Mouse (Mus musculus) neural tube, embryonic 15.5 days (tissue): ENCODE measurements around the gene Plxna4. TPM values are rescaled to one million over a fixed set of nuclear protein-coding genes. Genes with fewer than 3 reads are reported as not detected.

ENCODE experiments used
- ATAC-seq: fragments of 200-750 bp; cut with Nextera tagmentation; 2 replicates; pipeline ENCODE4 v1.8.0; 2017; ENCODE audit warnings: mild to moderate bottlenecking, moderate TSS enrichment, moderate library complexity; ENCODE audit not compliant: low FRiP score
- H3K27ac ChIP-seq: fragments of 300-500 bp; sonication (generic); replicated peaks from 2 replicates; pipeline ENCODE4 v1.5.1; 2015; ENCODE audit warnings: mild to moderate bottlenecking, inconsistent platforms
- H3K27me3 ChIP-seq: fragments of 300-500 bp; sonication (generic); replicated peaks from 2 replicates; pipeline ENCODE4 v1.6.1; 2015; ENCODE audit warnings: inconsistent platforms
- H3K36me3 ChIP-seq: fragments of 300-500 bp; sonication (generic); 2 replicates; pipeline ENCODE4 v1.6.1; 2015; ENCODE audit warnings: inconsistent platforms
- H3K4me1 ChIP-seq: fragments of 300-500 bp; sonication (generic); 2 replicates; pipeline ENCODE4 v1.6.1; 2015; ENCODE audit warnings: inconsistent platforms
- H3K4me2 ChIP-seq: fragments of 300-500 bp; sonication (generic); 2 replicates; pipeline ENCODE4 v1.6.1; 2015; ENCODE audit warnings: inconsistent platforms, mild to moderate bottlenecking, moderate library complexity
- H3K4me3 ChIP-seq: fragments of 300-500 bp; sonication (generic); replicated peaks from 2 replicates; pipeline ENCODE4 v1.5.1; 2015; ENCODE audit warnings: mild to moderate bottlenecking, inconsistent platforms
- H3K9ac ChIP-seq: fragments of 300-500 bp; sonication (generic); replicated peaks from 2 replicates; pipeline ENCODE4 v1.6.1; 2015; ENCODE audit warnings: mild to moderate bottlenecking, inconsistent platforms
- H3K9me3 ChIP-seq: fragments of 300-500 bp; sonication (generic); replicated peaks from 2 replicates; pipeline ENCODE4 v1.6.1; 2016; ENCODE audit warnings: inconsistent platforms
- whole genome bisulfite sequencing: fragments of 180-500 bp; shearing (Covaris S2); methylation state at CpG from one replicate; pipeline ENCODE4 v1.1.7; 2015; ENCODE audit warnings: mixed read lengths; 5-methylcytosine and 5-hydroxymethylcytosine counted together
- polyA plus RNA-seq: library from polyadenylated mRNA; unstranded; fragments of >200 nt; fragmentation: Nextera tagmentation; extraction: Ambion mirVana; gene quantifications from 2 replicates; pipeline ENCODE4 v1.2.1, GENCODE M21; 2015

The Plxna4 gene
- polyA plus RNA-seq, 1 experiment from 2014 or later: 14.9 TPM

GRCm38 (mm10) chr6:32540155-32540554, 47.8 kb downstream of the Plxna4 start:
- no peak for ATAC-seq
- H3K4me2 ChIP-seq: no peak overlapping the region
- H3K27me3 ChIP-seq: no peaks in the 10 kb centered on the region
- no peaks in the 10 kb centered on the region for H3K9me3 ChIP-seq
- no peak overlapping the region for H3K4me3 ChIP-seq
- H3K36me3 ChIP-seq: no peaks in the 10 kb centered on the region
- peaks cover 20% of the 10 kb centered on the region; the same call in 1 of the 2 replicates for H3K4me1 ChIP-seq
- H3K27ac ChIP-seq: no peak overlapping the region
- WGBS: 92% methylated on average over 4 of the region's 4 CpGs
- H3K9ac ChIP-seq: no peak overlapping the region

GRCm38 (mm10) chr6:32533962-32534740, 53.8 kb downstream of the Plxna4 start:
- Histone ChIP-seq H3K27me3 (no peaks in the 10 kb centered on the region), H3K27ac (no peak overlapping the region), H3K4me3 (no peak overlapping the region), H3K36me3 (no peaks in the 10 kb centered on the region), H3K9me3 (no peaks in the 10 kb centered on the region), H3K4me1 (peaks cover 15% of the 10 kb centered on the region; the same call in 1 of the 2 replicates), H3K4me2 (no peak overlapping the region), H3K9ac (no peak overlapping the region)
- ATAC-seq: no peak
- WGBS: 73% methylated on average over 3 of the region's 3 CpGs

GRCm38 (mm10) chr6:32528081-32528570, 59.9 kb downstream of the Plxna4 start:
- H3K27ac ChIP-seq: no peak overlapping the region
- WGBS: 81% methylated on average over 8 of the region's 8 CpGs

GRCm38 (mm10) chr6:32527518-32527917, 60.5 kb downstream of the Plxna4 start:
- Histone ChIP-seq H3K4me3 (no peak overlapping the region), H3K9me3 (no peaks in the 10 kb centered on the region), H3K36me3 (no peaks in the 10 kb centered on the region), H3K4me1 (no peaks in the 10 kb centered on the region), H3K27ac (no peak overlapping the region; the same call in 1 of the 2 replicates), H3K27me3 (no peaks in the 10 kb centered on the region), H3K9ac (no peak overlapping the region), H3K4me2 (no peak overlapping the region)
- WGBS: 78% methylated on average over 7 of the region's 7 CpGs
- no peak for ATAC-seq

More at GRCm38 (mm10) chr6:32528081-32528570, 59.9 kb downstream of the Plxna4 start:
- Histone ChIP-seq H3K9ac (no peak overlapping the region), H3K4me1 (no peaks in the 10 kb centered on the region), H3K9me3 (no peaks in the 10 kb centered on the region), H3K4me2 (no peak overlapping the region), H3K36me3 (no peaks in the 10 kb centered on the region), H3K27me3 (no peaks in the 10 kb centered on the region), H3K4me3 (no peak overlapping the region)
- ATAC-seq: no peak

GRCm38 (mm10) chr6:32526762-32527161, 61.2 kb downstream of the Plxna4 start:
- Histone ChIP-seq H3K4me3 (no peak overlapping the region), H3K36me3 (no peaks in the 10 kb centered on the region), H3K27me3 (no peaks in the 10 kb centered on the region), H3K4me1 (no peaks in the 10 kb centered on the region), H3K9me3 (no peaks in the 10 kb centered on the region), H3K4me2 (no peak overlapping the region), H3K27ac (no peak overlapping the region), H3K9ac (no peak overlapping the region)
- 67% methylated on average over 5 of the region's 5 CpGs for WGBS
- ATAC-seq: no peak

- H3K27me3 ChIP-seq: no peaks in the 10 kb centered on the region
- peaks cover 3% of the 10 kb centered on the region; the same call in 1 of the 2 replicates for H3K4me1 ChIP-seq
- no peak overlapping the region for H3K27ac ChIP-seq
- no peaks in the 10 kb centered on the region for H3K9me3 ChIP-seq
- H3K4me2 ChIP-seq: no peak overlapping the region
- 64% methylated on average over 4 of the region's 4 CpGs for WGBS
- H3K9ac ChIP-seq: no peak overlapping the region
- no peak overlapping the region for H3K4me3 ChIP-seq
- peaks cover 16% of the 10 kb centered on the region for H3K36me3 ChIP-seq
- ATAC-seq: no peak
These were observed 67.9 kb downstream of the Plxna4 start for GRCm38 (mm10) chr6:32520097-32520496.

- no peak overlapping the region for H3K27ac ChIP-seq
- peaks cover 3% of the 10 kb centered on the region; the same call in 1 of the 2 replicates for H3K4me1 ChIP-seq
- 91% methylated on average over 3 of the region's 3 CpGs for WGBS
- no peak for ATAC-seq
- peaks cover 16% of the 10 kb centered on the region for H3K36me3 ChIP-seq
- H3K9me3 ChIP-seq: no peaks in the 10 kb centered on the region
- H3K9ac ChIP-seq: no peak overlapping the region
- no peaks in the 10 kb centered on the region for H3K27me3 ChIP-seq
- H3K4me2 ChIP-seq: no peak overlapping the region
- H3K4me3 ChIP-seq: no peak overlapping the region
These were observed 69.4 kb downstream of the Plxna4 start for GRCm38 (mm10) chr6:32518617-32519016.

GRCm38 (mm10) chr6:32514096-32514495, 73.9 kb downstream of the Plxna4 start:
- Histone ChIP-seq H3K4me1 (peaks cover 9% of the 10 kb centered on the region), H3K9me3 (no peaks in the 10 kb centered on the region), H3K4me3 (no peak overlapping the region), H3K27ac (no peak overlapping the region), H3K4me2 (no peak overlapping the region), H3K9ac (no peak overlapping the region), H3K36me3 (peaks cover 20% of the 10 kb centered on the region), H3K27me3 (no peaks in the 10 kb centered on the region)
- 77% methylated on average over 6 of the region's 6 CpGs for WGBS
- ATAC-seq: no peak

- Histone ChIP-seq H3K4me3 (no peak overlapping the region), H3K4me2 (no peak overlapping the region), H3K36me3 (peaks cover 15% of the 10 kb centered on the region), H3K27me3 (no peaks in the 10 kb centered on the region), H3K9ac (no peak overlapping the region), H3K9me3 (no peaks in the 10 kb centered on the region), H3K4me1 (peaks cover 27% of the 10 kb centered on the region), H3K27ac (no peak overlapping the region)
- no peak for ATAC-seq
- 80% methylated on average over 1 of the region's 1 CpGs for WGBS
These were observed 76.0 kb downstream of the Plxna4 start for GRCm38 (mm10) chr6:32512010-32512409.

GRCm38 (mm10) chr6:32510924-32511323, 77.1 kb downstream of the Plxna4 start:
- H3K9me3 ChIP-seq: no peaks in the 10 kb centered on the region
- H3K27ac ChIP-seq: no peak overlapping the region
- H3K36me3 ChIP-seq: 0 out of 2 replicates have a peak, but pooled peaks cover 4% of the 10 kb centered on the region
- WGBS: 89% methylated on average over 7 of the region's 7 CpGs
- H3K9ac ChIP-seq: no peak overlapping the region
- no peak for ATAC-seq
- H3K4me3 ChIP-seq: no peak overlapping the region
- no peak overlapping the region for H3K4me2 ChIP-seq
- peaks cover 27% of the 10 kb centered on the region for H3K4me1 ChIP-seq
- H3K27me3 ChIP-seq: no peaks in the 10 kb centered on the region

- no peak overlapping the region for H3K27ac ChIP-seq
- 0 out of 2 replicates have a peak, but pooled peaks cover 4% of the 10 kb centered on the region for H3K36me3 ChIP-seq
- H3K27me3 ChIP-seq: no peaks in the 10 kb centered on the region
- no peaks in the 10 kb centered on the region for H3K9me3 ChIP-seq
- no peak overlapping the region for H3K4me3 ChIP-seq
- ATAC-seq: no peak
- no peak overlapping the region for H3K9ac ChIP-seq
- H3K4me2 ChIP-seq: no peak overlapping the region
- H3K4me1 ChIP-seq: peaks cover 27% of the 10 kb centered on the region
- WGBS: 67% methylated on average over 1 of the region's 1 CpGs
These were observed 77.5 kb downstream of the Plxna4 start for GRCm38 (mm10) chr6:32510491-32510890.

GRCm38 (mm10) chr6:32509046-32509445, 78.9 kb downstream of the Plxna4 start:
- WGBS: 49% methylated on average over 9 of the region's 9 CpGs
- H3K36me3 ChIP-seq: 0 out of 2 replicates have a peak, but pooled peaks cover 4% of the 10 kb centered on the region
- no peaks in the 10 kb centered on the region for H3K9me3 ChIP-seq
- H3K4me1 ChIP-seq: peaks cover 27% of the 10 kb centered on the region
- H3K4me2 ChIP-seq: no peak overlapping the region
- no peak overlapping the region; the same call in 1 of the 2 replicates for H3K27ac ChIP-seq
- H3K4me3 ChIP-seq: no peak overlapping the region
- H3K9ac ChIP-seq: no peak overlapping the region
- no peaks in the 10 kb centered on the region for H3K27me3 ChIP-seq
- ATAC-seq: no peak
